Mouse (Mus musculus) spleen, adult 2 months (tissue): ENCODE data around the gene Eloa. TPM values are rescaled to one million over a fixed set of nuclear protein-coding genes. Genes with fewer than 3 reads are reported as not detected.
A peak's percentile ranks its signal among the peaks of the same experiment; 100 is the strongest.

Experiments
- DNase-seq, 2 experiments: peaks; one replicate each; pipeline versions ENCODE4 v3.0.0 to v3.0.0-alpha.2; 2012 to 2021; ENCODE audit warnings: low spot score in 2 of 2, low read depth in 1 of 2
- H3K27ac ChIP-seq: fragments of 200-500 bp; 2 replicates; pipeline ENCODE4 v1.5.1; 2012; ENCODE audit warnings: low read length, inconsistent platforms; ENCODE audit not compliant: insufficient read depth
- H3K27me3 ChIP-seq: fragments of 200-500 bp; 2 replicates; pipeline ENCODE4 v1.6.1; 2012; ENCODE audit warnings: mild to moderate bottlenecking, moderate library complexity, low read length, inconsistent platforms; ENCODE audit not compliant: control insufficient read depth, insufficient read depth
- H3K36me3 ChIP-seq: fragments of 200-500 bp; 2 replicates; pipeline ENCODE4 v1.6.1; 2012; ENCODE audit warnings: mild to moderate bottlenecking, low read length, inconsistent platforms; ENCODE audit not compliant: control insufficient read depth, insufficient read depth
- H3K4me1 ChIP-seq: fragments of 200-500 bp; 2 replicates; pipeline ENCODE4 v1.6.1; 2011; ENCODE audit warnings: inconsistent platforms; ENCODE audit not compliant: control insufficient read depth, insufficient read depth, insufficient read length
- H3K4me3 ChIP-seq: fragments of 200-500 bp; 2 replicates; pipeline ENCODE4 v1.5.1; 2011; ENCODE audit warnings: mild to moderate bottlenecking, inconsistent platforms; ENCODE audit not compliant: insufficient read depth, insufficient read length; ENCODE audit errors: extremely low read depth
- CTCF ChIP-seq: fragments of 200-500 bp; IDR thresholded peaks from 2 replicates; pipeline ENCODE4 v1.5.1; 2011; ENCODE audit warnings: mild to moderate bottlenecking, inconsistent platforms; ENCODE audit not compliant: insufficient read depth, insufficient read length, insufficient replicate concordance; ENCODE audit errors: extremely low read depth
- POLR2A ChIP-seq: fragments of 200-500 bp; IDR thresholded peaks from 2 replicates; pipeline ENCODE4 v1.6.1; 2011; ENCODE audit warnings: low read depth, low read length, inconsistent platforms
- WGBS: fragments of 180-500 bp; shearing (Covaris S2); methylation state at CpG from one replicate; pipeline ENCODE4 v1.1.7; 2018; 5-methylcytosine and 5-hydroxymethylcytosine counted together
- polyA plus RNA-seq: library from polyadenylated mRNA; depleted of rRNA; stranded (reverse); fragments of >200 nt; gene quantifications from 2 replicates; pipeline ENCODE4 v1.2.3, GENCODE M21; 2012

Gene Eloa
- polyA plus RNA-seq, 1 experiment, result 8.6 TPM

- 81% methylated on average over 5 of the region's 5 CpGs for WGBS
- peaks cover 47% of the 10 kb centered on the region for H3K36me3 ChIP-seq
- no peak for TF ChIP-seq POLR2A
- no peak for TF ChIP-seq CTCF
- no peaks in the 10 kb centered on the region for H3K27me3 ChIP-seq
- no peak overlapping the region for H3K4me3 ChIP-seq
- H3K4me1 ChIP-seq, result no peaks in the 10 kb centered on the region
- DNase-seq, result no peak
- no peak overlapping the region for H3K27ac ChIP-seq
Measured at GRCm38 (mm10) chr4:136004107-136004675, 17.4 kb downstream of the Eloa start.

GRCm38 (mm10) chr4:135995118-135995517, 26.4 kb downstream of the Eloa start:
- Histone ChIP-seq H3K36me3 (no peaks in the 10 kb centered on the region), H3K27ac (no peak overlapping the region), H3K27me3 (no peaks in the 10 kb centered on the region), H3K4me3 (no peak overlapping the region), H3K4me1 (no peaks in the 10 kb centered on the region)
- no peak for DNase-seq
- no peak for TF ChIP-seq CTCF
- no peak for TF ChIP-seq POLR2A
- WGBS, result 91% methylated on average over 4 of the region's 4 CpGs

- H3K27me3 ChIP-seq, result no peaks in the 10 kb centered on the region
- H3K27ac ChIP-seq, result no peak overlapping the region
- H3K4me1 ChIP-seq, result no peaks in the 10 kb centered on the region
- no peak overlapping the region for H3K4me3 ChIP-seq
- no peak for DNase-seq
- WGBS, result 94% methylated on average over 6 of the region's 6 CpGs
- TF ChIP-seq POLR2A, result no peak
- TF ChIP-seq CTCF, result no peak
- no peaks in the 10 kb centered on the region for H3K36me3 ChIP-seq
Measured at GRCm38 (mm10) chr4:135993941-135994340, 27.6 kb downstream of the Eloa start.

- Histone ChIP-seq H3K27ac (no peak overlapping the region), H3K4me3 (peak overlapping the region; percentile 81)
Measured at GRCm38 (mm10) chr4:135987714-135988113, 33.8 kb downstream of the Eloa start.

GRCm38 (mm10) chr4:135986943-135987710, 34.4 kb downstream of the Eloa start, which contains the start of gene Pithd1:
Gene Pithd1, minus strand, starts transcription at chr4:135987264.
- Histone ChIP-seq H3K36me3 (peaks cover 13% of the 10 kb centered on the region), H3K27me3 (no peaks in the 10 kb centered on the region), H3K27ac (peak within 1 kb of the TSS; percentile 86), H3K4me1 (no peaks in the 10 kb centered on the region; the same call in 1 of the 2 replicates), H3K4me3 (peak within 1 kb of the TSS; percentile 81)
- TF ChIP-seq CTCF (no peak), POLR2A (no peak; the same call in none of the 2 replicates)
- DNase-seq, result peak; percentile 88 to 91
- under 1% methylated on average over 78 of the region's 81 CpGs for WGBS

More at GRCm38 (mm10) chr4:135987714-135988113, 33.8 kb downstream of the Eloa start:
- WGBS, result 83% methylated on average over 9 of the region's 9 CpGs
- H3K4me1 ChIP-seq, result no peaks in the 10 kb centered on the region; the same call in 1 of the 2 replicates
- DNase-seq, result no peak
- TF ChIP-seq POLR2A, result no peak
- no peak for TF ChIP-seq CTCF
- H3K36me3 ChIP-seq, result peaks cover 13% of the 10 kb centered on the region
- no peaks in the 10 kb centered on the region for H3K27me3 ChIP-seq

GRCm38 (mm10) chr4:135986301-135986942, 35.1 kb downstream of the Eloa start:
- Histone ChIP-seq H3K27me3 (no peaks in the 10 kb centered on the region), H3K27ac (peak overlapping the region; percentile 71), H3K4me3 (peak overlapping the region; percentile 81), H3K4me1 (no peaks in the 10 kb centered on the region; the same call in 1 of the 2 replicates), H3K36me3 (peaks cover 13% of the 10 kb centered on the region)
- TF ChIP-seq POLR2A (no peak), CTCF (no peak)
- no peak for DNase-seq
- WGBS, result 11% methylated on average over 23 of the region's 23 CpGs
